Mouse (Mus musculus) midbrain, embryonic 14.5 days (tissue): ENCODE measurements at regions not wholly inside any gene's neighbourhood (a gene's known extent, or its start where the extent isn't known, plus 50 kb on each side); places are given as distances from the start of the nearest gene placed in this dataset.

Source experiments
- ATAC-seq: fragments of 200-750 bp; cut with Nextera tagmentation; 2 replicates; pipeline ENCODE4 v1.8.0; 2017; ENCODE audit warnings: moderate number of reproducible peaks, moderate library complexity; ENCODE audit not compliant: low FRiP score, low TSS enrichment
- DNase-seq: peaks from one replicate; pipeline ENCODE4 v3.0.0-alpha.2; 2015
- H3K27ac ChIP-seq: fragments of 300-500 bp; sonication (generic); replicated peaks from 2 replicates; pipeline ENCODE4 v1.5.1; 2014; ENCODE audit warnings: mild to moderate bottlenecking, low read depth, low read length, moderate library complexity
- H3K27me3 ChIP-seq: fragments of 300-500 bp; sonication (generic); 2 replicates; pipeline ENCODE4 v1.6.1; 2014; ENCODE audit warnings: low read length, control low read depth, mixed read lengths; ENCODE audit not compliant: control insufficient read depth, insufficient read depth
- H3K36me3 ChIP-seq: fragments of 300-500 bp; sonication (generic); 2 replicates; pipeline ENCODE4 v1.6.1; 2014; ENCODE audit warnings: low read length, control low read depth; ENCODE audit not compliant: control insufficient read depth, insufficient read depth
- H3K4me1 ChIP-seq: fragments of 300-500 bp; sonication (generic); 2 replicates; pipeline ENCODE4 v1.6.1; 2014; ENCODE audit warnings: mild to moderate bottlenecking, antibody characterized with exemption, low read length, control low read depth; ENCODE audit not compliant: control insufficient read depth, insufficient read depth
- H3K4me2 ChIP-seq: fragments of 300-500 bp; sonication (generic); 2 replicates; pipeline ENCODE4 v1.6.1; 2014; ENCODE audit warnings: mild to moderate bottlenecking, low read length, moderate library complexity
- H3K4me3 ChIP-seq: fragments of 300-500 bp; sonication (generic); replicated peaks from 2 replicates; pipeline ENCODE4 v1.5.1; 2014; ENCODE audit warnings: low read depth, low read length
- H3K9ac ChIP-seq: fragments of 300-500 bp; sonication (generic); replicated peaks from 2 replicates; pipeline ENCODE4 v1.6.1; 2014; ENCODE audit warnings: mild to moderate bottlenecking, low read length, moderate library complexity
- H3K9me3 ChIP-seq: fragments of 300-500 bp; sonication (generic); 2 replicates; pipeline ENCODE4 v1.6.1; 2016; ENCODE audit warnings: low read length, control low read depth, mixed read lengths; ENCODE audit not compliant: control insufficient read depth
- WGBS: fragments of 180-500 bp; shearing (Covaris S2); extraction: QIAGEN DNeasy Blood & Tissue Kit; methylation state at CpG from one replicate; pipeline ENCODE4 v1.1.7; 2014; 5-methylcytosine and 5-hydroxymethylcytosine counted together

DNA sequence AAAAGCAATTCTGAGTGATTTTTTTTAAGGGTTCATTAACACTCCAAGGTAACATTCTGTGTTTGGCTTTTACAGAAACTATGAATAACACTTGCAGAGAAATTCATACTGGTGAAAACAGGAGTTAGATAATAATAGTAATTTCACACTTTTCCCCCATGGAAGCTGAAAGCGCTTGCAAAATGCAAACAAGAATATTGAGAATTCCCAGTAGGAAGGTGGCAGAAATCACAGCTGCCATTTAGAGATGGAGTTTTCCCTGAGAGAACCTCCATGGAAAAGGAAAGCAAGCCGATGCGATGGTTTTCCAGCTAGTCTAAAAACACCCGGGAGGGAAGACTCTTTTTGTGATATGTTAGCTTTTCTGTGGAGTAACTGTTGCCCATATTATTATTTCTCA is 174.1 kb upstream of the App start:
- Histone ChIP-seq H3K36me3 (no peaks in the 10 kb centered on the region), H3K4me3 (no peak overlapping the region), H3K27ac (no peak overlapping the region), H3K4me2 (no peak overlapping the region), H3K9ac (no peak overlapping the region), H3K27me3 (no peaks in the 10 kb centered on the region), H3K9me3 (no peaks in the 10 kb centered on the region), H3K4me1 (no peaks in the 10 kb centered on the region)
- DNase-seq (no peak), ATAC-seq (no peak)
- WGBS, result 85% methylated on average over 4 of the region's 4 CpGs

DNA sequence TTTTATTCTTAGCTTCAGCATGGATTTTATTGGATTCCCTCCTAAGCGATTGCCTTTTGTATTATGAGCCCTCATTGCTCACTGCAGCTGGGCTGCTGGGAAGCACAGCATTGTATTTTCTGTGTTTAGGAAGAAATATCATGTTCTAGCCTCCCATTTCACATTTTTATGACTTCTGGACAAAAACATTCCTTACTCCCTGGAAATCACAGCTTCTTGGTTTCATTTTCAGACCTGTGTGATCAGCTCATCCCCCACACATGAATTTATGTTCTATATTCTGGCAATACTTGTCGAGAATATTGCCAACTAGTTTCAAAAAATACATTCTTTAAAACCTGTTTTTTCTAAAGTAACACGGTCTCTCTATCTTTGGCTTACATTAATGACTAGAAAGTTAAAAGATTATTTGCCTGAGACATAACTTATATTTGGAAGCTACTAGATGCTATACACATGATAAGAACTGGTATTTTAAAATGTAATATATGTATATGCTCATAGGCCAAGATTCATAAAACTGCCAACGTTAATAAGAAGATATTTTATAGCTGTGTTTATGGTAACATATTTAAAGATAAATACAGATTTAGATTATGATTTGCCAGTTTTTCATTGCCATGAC is 163.0 kb upstream of the App start:
- Histone ChIP-seq H3K27me3 (no peaks in the 10 kb centered on the region), H3K9me3 (no peaks in the 10 kb centered on the region), H3K4me2 (no peak overlapping the region), H3K27ac (no peak overlapping the region), H3K4me3 (no peak overlapping the region), H3K4me1 (no peaks in the 10 kb centered on the region), H3K9ac (no peak overlapping the region), H3K36me3 (no peaks in the 10 kb centered on the region)
- ATAC-seq (no peak), DNase-seq (no peak)
- 83% methylated on average over 4 of the region's 4 CpGs for WGBS

DNA sequence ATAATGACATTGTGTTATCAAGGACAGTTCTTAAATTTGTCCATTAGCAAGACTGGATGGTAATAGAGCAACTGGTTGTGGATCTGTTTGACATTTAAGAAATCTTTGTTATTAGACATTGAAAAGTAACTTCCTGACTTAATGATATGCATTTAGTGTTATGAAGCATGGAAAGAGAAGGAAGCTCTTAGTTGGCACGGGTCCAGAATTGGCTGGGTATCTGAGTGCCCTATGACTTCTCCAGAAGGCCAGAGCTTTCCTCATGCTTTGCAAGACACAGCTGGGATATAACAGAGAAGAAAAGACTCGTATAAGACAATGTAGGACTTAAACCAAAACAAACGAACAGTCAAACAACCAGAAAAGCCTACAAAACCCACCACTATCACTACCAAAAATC is 160.0 kb upstream of the App start:
- no peaks in the 10 kb centered on the region for H3K36me3 ChIP-seq
- H3K4me1 ChIP-seq, result no peaks in the 10 kb centered on the region
- no peak for DNase-seq
- H3K4me2 ChIP-seq, result no peak overlapping the region
- H3K9me3 ChIP-seq, result no peaks in the 10 kb centered on the region
- H3K27ac ChIP-seq, result no peak overlapping the region
- no peaks in the 10 kb centered on the region for H3K27me3 ChIP-seq
- WGBS, result 71% methylated on average over 3 of the region's 3 CpGs
- H3K9ac ChIP-seq, result no peak overlapping the region
- H3K4me3 ChIP-seq, result no peak overlapping the region
- no peak for ATAC-seq

DNA sequence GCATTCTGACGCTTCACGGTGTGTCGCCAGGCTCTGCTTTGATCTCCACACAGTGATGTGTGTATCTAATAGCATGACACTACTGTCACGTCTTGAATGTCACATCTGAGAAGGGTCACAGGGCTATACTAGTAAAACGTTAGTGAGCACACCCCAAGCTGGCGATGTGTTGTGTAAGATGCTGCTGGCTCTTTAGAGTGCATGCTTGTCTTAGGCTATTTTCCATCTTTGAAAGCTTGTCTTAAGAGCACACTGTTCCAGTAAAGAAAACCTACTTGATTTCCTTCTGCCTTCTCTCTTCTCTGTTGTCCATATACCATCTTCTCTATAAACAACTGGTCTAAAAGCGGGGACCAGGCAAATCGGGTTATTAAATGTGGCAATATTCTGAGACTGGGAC is 138.5 kb upstream of the App start:
- no peak overlapping the region for H3K27ac ChIP-seq
- no peaks in the 10 kb centered on the region for H3K36me3 ChIP-seq
- H3K4me1 ChIP-seq, result 0 out of 2 replicates have a peak, but pooled peaks cover 3% of the 10 kb centered on the region
- no peak overlapping the region for H3K4me3 ChIP-seq
- no peaks in the 10 kb centered on the region for H3K27me3 ChIP-seq
- H3K9me3 ChIP-seq, result no peaks in the 10 kb centered on the region
- H3K4me2 ChIP-seq, result no peak overlapping the region
- DNase-seq (no peak), ATAC-seq (no peak)
- WGBS, result 62% methylated on average over 8 of the region's 8 CpGs
- no peak overlapping the region for H3K9ac ChIP-seq

DNA sequence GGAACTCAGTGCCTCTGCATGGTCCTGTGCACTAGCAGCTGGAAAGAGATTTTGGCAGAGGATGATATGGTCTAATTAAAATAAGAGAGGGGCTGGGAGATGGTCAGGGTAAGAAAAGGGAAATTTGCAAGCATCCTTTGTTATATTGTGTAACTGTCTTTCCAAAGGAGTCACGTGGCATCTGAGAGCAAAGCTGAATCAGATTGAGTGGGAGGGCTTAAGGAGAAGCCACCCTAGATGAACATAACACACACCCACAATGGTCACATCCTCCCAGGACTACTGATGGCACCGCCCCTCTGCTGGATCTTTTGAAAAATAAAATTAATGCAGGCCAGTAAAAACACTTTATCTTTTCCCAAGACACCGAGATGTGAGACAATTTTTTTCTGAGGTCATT is 135.9 kb upstream of the App start:
- DNase-seq, result no peak

DNA sequence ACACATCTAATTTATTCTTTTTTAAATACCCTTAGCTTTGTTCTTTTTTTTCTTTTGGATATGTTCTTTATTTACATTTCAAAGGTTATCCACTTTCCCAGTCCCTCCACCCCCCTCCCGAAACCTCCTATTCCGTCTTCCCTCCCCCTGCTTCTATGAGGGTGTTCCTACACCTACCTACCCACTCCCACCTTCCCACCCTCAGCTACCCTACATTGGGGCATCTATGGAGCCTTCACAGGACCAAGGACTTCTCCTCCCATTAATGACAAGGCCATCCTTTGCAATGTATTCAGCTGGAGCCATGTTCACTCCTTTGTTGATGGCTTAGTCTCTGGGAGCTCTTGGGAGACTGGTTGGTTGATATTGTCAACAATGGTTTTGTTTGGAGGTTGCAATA is 134.9 kb upstream of the App start:
- 0 out of 2 replicates have a peak overlapping the region, but pooled peaks have one; percentile 15 for H3K27ac ChIP-seq
- no peak for DNase-seq
- ATAC-seq, result 0 out of 2 replicates have a peak, but pooled peaks have one; percentile 37

More for the DNA sequence above, 135.9 kb upstream of the App start:
- H3K36me3 ChIP-seq, result no peaks in the 10 kb centered on the region
- H3K27ac ChIP-seq, result no peak overlapping the region; the same call in 1 of the 2 replicates
- H3K27me3 ChIP-seq, result no peaks in the 10 kb centered on the region
- 0 out of 2 replicates have a peak, but pooled peaks cover 3% of the 10 kb centered on the region for H3K4me1 ChIP-seq
- WGBS, result 43% methylated on average over 3 of the region's 3 CpGs
- no peak overlapping the region for H3K9ac ChIP-seq
- no peak overlapping the region for H3K4me2 ChIP-seq
- peak; percentile 73 for ATAC-seq
- no peaks in the 10 kb centered on the region for H3K9me3 ChIP-seq
- H3K4me3 ChIP-seq, result no peak overlapping the region

DNA sequence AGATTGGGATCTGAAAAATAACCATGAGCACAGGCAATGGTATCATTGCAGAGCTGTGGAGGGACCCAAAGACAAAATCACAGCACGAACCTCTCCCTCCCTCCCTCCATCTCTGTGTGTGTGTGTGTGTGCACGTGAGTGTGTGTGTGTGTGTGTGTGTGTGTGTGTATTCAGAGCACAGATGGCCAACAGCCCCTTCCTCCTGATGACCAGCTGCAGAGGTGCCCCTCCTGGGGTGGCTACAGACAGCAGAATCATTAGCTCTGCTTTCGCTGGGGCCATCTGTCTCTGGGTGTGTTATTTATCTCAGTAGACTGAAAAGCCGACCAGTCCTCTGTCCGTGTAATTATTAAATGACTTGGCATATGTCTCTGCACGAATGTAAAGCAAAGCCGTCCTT is 134.4 kb upstream of the App start:
- Histone ChIP-seq H3K27me3 (no peaks in the 10 kb centered on the region), H3K27ac (no peak overlapping the region), H3K4me3 (no peak overlapping the region), H3K9ac (no peak overlapping the region), H3K36me3 (no peaks in the 10 kb centered on the region), H3K4me1 (0 out of 2 replicates have a peak, but pooled peaks cover 3% of the 10 kb centered on the region), H3K4me2 (no peak overlapping the region), H3K9me3 (no peaks in the 10 kb centered on the region)
- 32% methylated on average over 7 of the region's 7 CpGs for WGBS
- peak; percentile 86 for ATAC-seq
- DNase-seq, result peak; percentile 61

More for the DNA sequence above, 134.9 kb upstream of the App start:
- WGBS, result 44% methylated on average over 2 of the region's 2 CpGs
- Histone ChIP-seq H3K4me2 (no peak overlapping the region), H3K36me3 (no peaks in the 10 kb centered on the region), H3K27me3 (no peaks in the 10 kb centered on the region), H3K4me1 (0 out of 2 replicates have a peak, but pooled peaks cover 3% of the 10 kb centered on the region), H3K4me3 (no peak overlapping the region), H3K9me3 (no peaks in the 10 kb centered on the region), H3K9ac (no peak overlapping the region)

DNA sequence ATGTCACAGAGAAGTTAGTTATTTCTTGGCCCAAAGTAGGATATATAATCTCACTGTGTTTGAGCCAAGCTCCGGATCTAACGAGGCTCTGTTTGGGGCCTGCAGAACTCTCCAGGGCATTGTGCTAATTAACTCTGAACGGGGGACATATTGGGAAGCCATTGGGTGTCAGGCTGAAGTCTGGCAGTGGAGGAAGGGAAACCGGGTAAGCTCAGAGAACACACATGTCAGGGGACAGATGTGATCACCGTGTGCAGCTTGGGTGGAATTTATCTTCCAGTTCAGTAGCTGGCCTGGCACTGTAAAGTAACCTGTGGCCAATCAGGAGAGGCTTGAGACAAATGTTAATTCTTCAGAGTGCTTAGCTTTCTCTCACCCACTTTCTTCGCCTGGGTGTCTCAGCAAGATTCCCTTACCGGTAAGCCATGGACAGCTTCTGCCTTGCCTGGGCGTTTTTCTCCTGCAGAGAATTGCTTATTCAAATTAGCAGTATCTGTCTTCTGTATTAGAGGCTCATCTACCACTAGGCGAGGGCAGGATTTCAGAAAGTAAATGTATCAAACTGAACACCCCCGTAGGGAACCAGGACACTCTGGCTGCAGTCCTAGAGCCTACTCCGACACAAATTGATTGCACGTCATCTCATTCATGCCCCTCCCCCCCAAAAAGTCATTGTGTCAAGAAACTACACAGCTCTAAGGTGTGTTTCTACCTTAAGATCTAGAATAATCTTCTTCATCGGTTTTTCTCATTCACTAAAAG is 126.7 kb upstream of the App start:
- ATAC-seq, result peak; percentile 40; the same call in 1 of the 2 replicates
- WGBS, result 61% methylated on average over 13 of the region's 13 CpGs

More for the DNA sequence above, 126.7 kb upstream of the App start:
- peaks cover 6% of the 10 kb centered on the region; the same call in 1 of the 2 replicates for H3K4me1 ChIP-seq
- H3K4me3 ChIP-seq, result no peak overlapping the region
- H3K36me3 ChIP-seq, result no peaks in the 10 kb centered on the region
- H3K27ac ChIP-seq, result 0 out of 2 replicates have a peak overlapping the region, but pooled peaks have one; percentile 8
- no peaks in the 10 kb centered on the region for H3K9me3 ChIP-seq
- H3K27me3 ChIP-seq, result no peaks in the 10 kb centered on the region
- peak; percentile 22 for DNase-seq
- H3K4me2 ChIP-seq, result no peak overlapping the region
- no peak overlapping the region for H3K9ac ChIP-seq
